Mouse (Mus musculus) thymus, postnatal 25 days (tissue): Measurements from ENCODE around the gene 2900026A02Rik.

Experiments used
- DNase-seq: peaks from one replicate; pipeline ENCODE4 v3.0.0; 2022

Gene 2900026A02Rik

GRCm38 (mm10) chr5:113210314-113210713 is 10.7 kb downstream of the 2900026A02Rik start:
- no peak for DNase-seq

GRCm38 (mm10) chr5:113209898-113210297 is 11.1 kb downstream of the 2900026A02Rik start:
- DNase-seq, result no peak

GRCm38 (mm10) chr5:113209401-113209750 is 11.7 kb downstream of the 2900026A02Rik start:
- no peak for DNase-seq

GRCm38 (mm10) chr5:113208622-113209400 is 12.2 kb downstream of the 2900026A02Rik start:
- no peak for DNase-seq

GRCm38 (mm10) chr5:113208048-113208447 is 13.0 kb downstream of the 2900026A02Rik start:
- no peak for DNase-seq

GRCm38 (mm10) chr5:113206670-113207352 is 14.2 kb downstream of the 2900026A02Rik start:
- no peak for DNase-seq

GRCm38 (mm10) chr5:113204193-113204592 is 16.8 kb downstream of the 2900026A02Rik start:
- DNase-seq, result no peak

GRCm38 (mm10) chr5:113199772-113200134 is 21.3 kb downstream of the 2900026A02Rik start:
- DNase-seq, result no peak

- no peak for DNase-seq
Observed at GRCm38 (mm10) chr5:113199126-113199771, 21.8 kb downstream of the 2900026A02Rik start.

- no peak for DNase-seq
Observed at GRCm38 (mm10) chr5:113196916-113197794, 23.9 kb downstream of the 2900026A02Rik start.

GRCm38 (mm10) chr5:113195907-113196306 is 25.1 kb downstream of the 2900026A02Rik start:
- no peak for DNase-seq

GRCm38 (mm10) chr5:113195451-113195850 is 25.6 kb downstream of the 2900026A02Rik start:
- no peak for DNase-seq

- no peak for DNase-seq
Observed at GRCm38 (mm10) chr5:113193762-113194161, 27.3 kb downstream of the 2900026A02Rik start.

GRCm38 (mm10) chr5:113191901-113192300 is 29.1 kb downstream of the 2900026A02Rik start:
- DNase-seq, result no peak

- no peak for DNase-seq
Observed at GRCm38 (mm10) chr5:113190558-113190957, 30.5 kb downstream of the 2900026A02Rik start.

- no peak for DNase-seq
Observed at GRCm38 (mm10) chr5:113181441-113181840, 39.6 kb downstream of the 2900026A02Rik start.

GRCm38 (mm10) chr5:113180755-113181154 is 40.3 kb downstream of the 2900026A02Rik start:
- no peak for DNase-seq

GRCm38 (mm10) chr5:113179843-113180682 is 41.0 kb downstream of the 2900026A02Rik start:
- peak; percentile 59 for DNase-seq

- no peak for DNase-seq
Observed at GRCm38 (mm10) chr5:113179451-113179842, 41.6 kb downstream of the 2900026A02Rik start.

GRCm38 (mm10) chr5:113175976-113176375 is 45.1 kb downstream of the 2900026A02Rik start:
- DNase-seq, result no peak

GRCm38 (mm10) chr5:113174916-113175692 is 45.9 kb downstream of the 2900026A02Rik start:
- DNase-seq, result peak; percentile 23
